Mouse (Mus musculus) megakaryocyte progenitor cell, adult 5-6 weeks (primary cell): ENCODE measurements around the gene Ncor1. TPM values are rescaled to one million over a fixed set of nuclear protein-coding genes. Genes with fewer than 3 reads are reported as not detected.
"Not testable (repeated sequence)": the region's sequence is repeated elsewhere in the genome, so short reads cannot be mapped to it uniquely, and the experiment has no call there.

ENCODE experiments used
- ATAC-seq: replicated peaks from 2 replicates; pipeline ENCODE4 v1.8.0; 2016; ENCODE audit warnings: mild to moderate bottlenecking, moderate TSS enrichment, inconsistent platforms; ENCODE audit not compliant: poor library complexity
- total RNA-seq, 2 experiments: library from RNA; stranded (forward) in 1 of 2; stranded (reverse) in 1 of 2; fragments of 157-497, 149-512 nt in 1 of 2; fragments of 200-1000 nt in 1 of 2; gene quantifications; 2 replicates each; pipeline versions ENCODE4 v1.2.3 to v1.2.4; 2015 to 2017

Gene Ncor1
- total RNA-seq, 2 experiments from 2014 or later, result 211 to 377 TPM

DNA sequence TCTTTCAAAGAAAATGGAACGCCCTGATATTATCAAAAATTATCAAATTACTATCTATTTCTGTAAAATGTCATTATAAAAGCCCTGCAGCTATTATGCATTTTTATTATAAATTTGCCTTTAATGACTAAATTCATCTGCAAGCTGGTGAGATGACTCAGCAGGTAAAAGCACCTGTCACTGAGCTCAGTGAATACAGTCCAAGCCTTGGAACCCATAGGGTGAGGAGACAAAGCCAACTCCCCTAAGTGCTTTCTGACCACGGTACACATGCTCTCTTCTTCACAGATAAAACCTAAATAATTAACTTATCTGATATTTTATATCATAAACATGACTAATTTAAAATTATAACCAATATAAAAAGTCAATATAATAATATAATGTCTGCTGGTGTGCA, 86.6 kb downstream of the Ncor1 start:
- ATAC-seq, result no peak

DNA sequence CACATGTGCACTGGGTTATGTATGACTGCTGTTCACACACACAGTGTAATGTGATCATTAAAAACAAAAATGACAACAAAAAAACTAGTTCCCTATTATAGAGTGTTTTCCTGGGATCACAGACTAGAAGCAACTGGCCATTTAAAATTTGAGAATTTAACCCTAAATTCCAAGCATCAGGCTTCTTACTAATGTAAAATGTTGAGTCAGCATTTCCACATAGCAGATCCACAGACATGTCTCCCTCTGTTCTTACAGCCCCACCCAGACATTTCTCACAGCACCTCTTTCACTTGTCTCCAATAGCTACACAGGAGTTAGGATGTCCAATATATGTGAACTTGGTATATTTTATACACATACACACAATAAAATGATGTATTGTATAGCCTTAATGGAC, 88.4 kb downstream of the Ncor1 start:
- no peak for ATAC-seq

DNA sequence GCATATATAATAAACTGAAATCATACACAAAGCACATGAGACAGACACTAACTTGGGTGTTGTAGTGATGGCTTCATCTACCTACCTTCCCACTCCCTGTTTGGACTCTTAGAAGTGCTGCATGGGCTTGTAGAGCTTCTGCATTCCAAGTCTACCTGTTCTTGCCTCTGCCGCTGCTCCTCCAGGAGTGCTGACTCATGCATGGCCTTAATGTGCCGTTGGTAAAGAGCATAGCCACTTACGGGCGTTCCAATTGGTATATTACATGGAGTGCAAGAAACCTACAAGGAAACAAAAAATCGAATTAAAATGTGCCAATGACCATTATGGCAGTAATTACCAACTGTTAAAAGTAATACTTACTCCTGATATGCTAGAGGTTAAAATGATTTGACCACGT, 91.5 kb downstream of the Ncor1 start:
- ATAC-seq, result no peak

DNA sequence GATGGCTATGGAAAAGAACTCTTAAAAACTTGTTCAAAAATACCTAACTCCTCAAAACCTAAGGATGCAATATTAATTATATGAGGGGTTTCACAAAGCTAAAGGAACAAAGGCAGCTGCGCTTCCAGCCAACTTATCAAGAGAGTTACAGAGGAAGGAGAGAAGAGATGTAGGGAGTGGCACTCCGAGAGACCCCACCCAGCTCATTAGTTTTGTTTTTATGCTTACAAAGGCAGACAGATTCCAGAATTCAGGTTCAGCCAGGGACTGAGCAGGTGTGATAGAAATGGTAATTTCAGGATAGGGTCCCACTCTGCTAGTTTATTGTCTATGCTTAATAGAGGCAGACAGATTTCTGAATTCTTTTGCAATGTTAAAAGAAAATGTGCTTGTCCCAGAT, 103.1 kb downstream of the Ncor1 start:
- ATAC-seq, result no peak

DNA sequence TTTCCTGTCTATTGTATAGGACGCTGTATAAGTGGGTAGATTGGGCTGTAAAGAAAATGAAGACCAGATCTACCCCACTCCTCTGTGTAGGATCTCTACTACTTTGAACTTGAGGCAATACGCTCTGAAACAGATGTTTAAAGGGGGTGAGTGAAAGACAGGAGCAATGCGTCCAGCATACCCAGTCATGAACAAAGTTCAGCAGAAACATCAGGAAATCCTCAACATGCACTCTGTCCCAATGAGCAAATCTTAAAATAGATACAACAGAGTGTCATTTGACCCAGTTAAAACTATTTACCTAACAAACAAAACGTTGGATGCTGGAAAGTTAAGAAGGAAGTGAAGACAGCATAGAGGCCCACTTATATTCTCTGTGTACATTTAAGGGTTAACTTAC, 106.4 kb downstream of the Ncor1 start:
- ATAC-seq, result no peak

DNA sequence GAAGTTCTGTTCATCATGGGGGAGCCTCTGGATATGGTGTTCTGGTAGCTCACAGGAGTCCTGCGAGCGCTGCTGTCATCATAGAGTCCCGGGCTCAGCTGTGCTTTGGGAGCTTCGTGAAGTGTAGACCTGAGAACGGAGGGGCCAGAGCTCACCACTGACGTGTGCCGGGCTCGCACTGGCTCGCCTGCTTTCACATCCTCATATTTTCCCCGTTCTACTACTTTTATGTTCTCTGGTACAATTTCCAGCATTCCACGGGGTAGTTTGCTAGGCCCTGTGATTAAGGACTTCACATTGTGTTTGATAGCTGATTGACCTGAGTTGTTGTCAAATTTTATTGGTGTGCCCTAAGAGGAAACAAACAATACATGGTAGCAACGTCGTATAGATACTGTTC, 115.3 kb downstream of the Ncor1 start:
- ATAC-seq, result no peak

DNA sequence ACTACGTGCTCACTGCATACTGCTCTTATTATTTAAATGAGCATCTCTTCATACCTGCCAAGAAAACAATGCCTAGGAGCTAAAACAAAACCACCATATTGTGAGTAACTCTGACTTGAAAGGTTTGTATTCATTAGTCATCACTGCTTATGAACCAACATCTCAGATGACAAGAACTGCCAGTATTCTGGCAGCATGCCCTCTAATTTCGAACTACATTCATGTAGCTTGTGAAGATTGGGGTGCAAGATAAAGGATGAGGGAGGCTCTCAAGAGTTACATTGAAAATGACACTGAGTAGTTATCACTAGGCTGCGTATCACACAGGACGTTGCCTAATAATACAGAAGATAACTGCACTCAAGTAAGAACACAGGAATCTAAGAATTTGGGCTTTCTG, 126.1 kb downstream of the Ncor1 start:
- 0 out of 2 replicates have a peak, but pooled peaks have one; percentile 23 for ATAC-seq

DNA sequence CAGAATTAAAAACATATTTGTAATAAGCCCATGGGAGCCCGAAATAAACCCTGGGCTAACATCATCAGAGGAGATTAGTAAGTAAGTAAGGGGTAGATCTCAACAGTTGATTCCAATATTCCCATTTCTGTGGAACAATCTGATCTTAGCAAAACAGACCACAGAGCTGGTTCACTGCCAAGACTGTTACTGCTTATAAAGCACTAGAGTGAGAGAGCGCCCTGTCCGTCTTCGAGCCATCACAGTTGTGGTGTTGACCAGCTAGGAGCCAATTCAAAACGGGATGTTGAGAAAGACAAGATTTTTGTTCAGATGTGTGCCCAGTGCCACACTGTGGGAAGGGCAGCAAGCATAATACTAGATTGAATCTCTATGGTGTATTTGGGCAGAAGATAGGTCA, 127.2 kb downstream of the Ncor1 start:
- ATAC-seq, result no peak

DNA sequence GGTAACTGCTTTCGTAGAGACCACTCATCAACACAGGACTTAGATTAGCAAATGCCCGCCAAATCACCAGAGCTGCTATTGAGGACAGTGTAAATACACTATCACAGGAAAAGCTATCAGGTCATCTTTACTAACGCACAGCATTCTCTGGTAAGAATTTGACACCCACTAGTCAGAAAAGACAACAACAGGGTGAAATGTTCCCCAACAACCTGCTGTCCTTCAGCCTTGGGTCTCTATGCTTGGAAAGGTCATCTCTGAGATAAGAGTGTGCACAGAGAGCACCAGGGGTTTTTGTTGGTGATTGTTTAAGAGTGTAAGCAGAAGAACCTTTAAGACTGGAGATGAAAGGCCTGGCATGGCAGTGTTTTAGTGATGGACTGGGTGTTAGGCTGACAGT, 134.7 kb downstream of the Ncor1 start:
- no peak for ATAC-seq

DNA sequence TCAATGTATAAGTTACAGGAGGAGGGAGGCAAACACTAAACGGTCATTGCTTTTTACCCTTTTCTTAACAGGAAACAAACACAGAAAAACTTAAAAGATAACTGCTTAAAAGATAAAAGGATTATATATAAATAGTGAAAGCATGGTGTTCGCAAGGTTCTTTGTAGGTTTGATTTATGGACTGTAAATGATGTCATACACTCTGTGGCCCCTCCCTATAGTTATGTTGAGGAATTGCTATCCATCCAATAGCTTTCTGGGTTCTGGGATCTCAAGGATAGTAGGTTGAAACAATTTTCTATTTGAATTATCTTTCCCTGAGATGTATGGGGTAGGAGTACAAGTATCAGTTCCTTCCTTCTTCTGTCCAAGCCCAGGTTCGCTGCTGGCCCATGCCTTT, 138.2 kb downstream of the Ncor1 start:
- ATAC-seq, result no peak

DNA sequence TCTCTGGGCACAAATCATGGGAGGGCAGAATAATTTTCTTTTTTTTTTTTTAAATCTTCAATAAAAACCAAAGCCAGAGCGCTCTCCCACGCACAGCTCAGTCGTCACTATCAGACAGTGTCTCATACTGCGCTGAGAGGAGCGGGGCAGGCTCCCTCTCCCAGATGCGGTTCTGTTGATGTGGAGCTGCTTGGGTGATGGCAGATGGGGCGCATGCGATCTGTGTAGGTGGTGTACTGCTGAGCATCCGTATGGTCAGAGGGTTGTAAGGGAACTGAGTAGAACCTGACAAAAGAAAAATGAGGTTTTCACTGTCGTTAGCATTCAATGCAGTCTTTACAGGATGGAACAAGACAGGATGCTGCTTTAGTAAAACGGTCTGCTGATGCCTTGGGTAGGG, 140.6 kb downstream of the Ncor1 start:
- no peak for ATAC-seq

DNA sequence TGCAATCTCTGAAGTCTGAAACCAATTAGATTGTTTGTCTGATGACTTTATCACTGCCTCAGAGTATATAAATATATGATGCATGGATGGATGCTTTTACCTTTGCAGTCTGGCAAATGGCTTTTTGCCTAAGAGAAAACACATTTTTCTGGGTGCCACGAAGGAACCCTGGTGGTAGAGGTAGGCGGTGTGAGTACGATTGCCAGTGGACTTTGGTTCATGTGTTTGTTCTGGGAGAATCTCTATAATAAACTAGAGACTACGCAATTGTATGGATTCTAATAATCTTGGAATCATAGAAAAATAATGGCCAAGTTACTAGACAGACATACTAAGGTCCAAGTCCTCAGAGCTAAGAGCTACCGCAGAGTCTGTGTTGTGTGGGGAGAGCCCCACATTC, 143.4 kb downstream of the Ncor1 start:
- ATAC-seq, result no peak

DNA sequence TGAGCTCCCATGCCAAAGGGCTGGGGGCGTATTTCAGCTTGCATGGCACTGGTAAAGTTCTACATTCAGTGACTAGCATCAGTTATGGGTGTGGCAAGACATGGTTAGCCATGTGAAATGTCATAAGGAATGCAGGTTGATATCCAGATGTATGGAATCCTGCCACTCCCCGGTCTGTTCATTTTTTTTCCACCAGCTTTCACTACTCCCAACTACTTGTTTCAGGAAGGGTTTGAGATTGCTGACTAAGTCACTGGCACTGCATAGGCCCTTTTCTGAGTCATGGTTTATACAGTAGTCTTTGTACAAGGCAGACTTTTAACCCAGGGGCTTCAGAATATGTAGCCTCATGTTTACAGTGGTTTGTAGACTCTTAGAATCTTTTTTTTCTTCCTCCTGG, 149.0 kb downstream of the Ncor1 start:
- no peak for ATAC-seq

DNA sequence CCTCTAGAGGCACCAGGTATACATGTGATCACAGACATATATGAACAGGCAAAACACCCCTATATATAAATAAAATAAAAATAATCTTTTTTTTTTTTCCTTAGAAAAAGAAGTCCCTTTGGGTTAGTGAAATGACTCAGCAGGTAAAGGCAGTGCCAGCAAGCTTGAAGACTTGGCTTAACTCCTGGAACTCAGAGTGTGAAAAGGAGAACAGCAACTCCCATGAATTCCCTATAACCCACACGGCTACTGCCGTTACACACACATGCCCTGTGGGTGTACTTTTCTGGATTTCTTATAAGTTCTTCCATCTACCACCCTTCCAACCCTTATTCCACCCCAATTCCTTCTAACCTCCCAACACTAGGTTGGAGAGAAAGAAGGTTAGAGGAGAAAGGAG, 152.5 kb downstream of the Ncor1 start:
- ATAC-seq, result no peak

DNA sequence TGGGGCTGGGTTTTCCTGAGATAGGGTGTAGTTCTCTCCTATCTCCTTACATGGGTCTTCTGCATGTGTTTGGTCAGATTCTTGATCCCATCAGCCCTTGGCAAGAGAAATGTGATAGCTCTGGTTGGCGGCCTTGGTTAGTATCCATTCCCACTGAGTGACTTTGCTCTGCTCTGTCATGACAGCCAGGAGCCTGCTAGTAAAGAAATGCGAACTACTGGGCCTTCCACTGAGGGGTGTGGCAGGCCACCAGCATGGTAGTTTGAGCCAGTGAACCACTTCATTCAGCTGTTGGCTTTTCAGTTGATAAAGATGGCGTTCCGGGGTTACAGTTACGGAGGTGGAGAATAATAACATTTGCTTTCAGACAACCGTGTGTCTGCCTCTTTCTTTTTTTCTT, 159.5 kb downstream of the Ncor1 start:
- no peak for ATAC-seq

DNA sequence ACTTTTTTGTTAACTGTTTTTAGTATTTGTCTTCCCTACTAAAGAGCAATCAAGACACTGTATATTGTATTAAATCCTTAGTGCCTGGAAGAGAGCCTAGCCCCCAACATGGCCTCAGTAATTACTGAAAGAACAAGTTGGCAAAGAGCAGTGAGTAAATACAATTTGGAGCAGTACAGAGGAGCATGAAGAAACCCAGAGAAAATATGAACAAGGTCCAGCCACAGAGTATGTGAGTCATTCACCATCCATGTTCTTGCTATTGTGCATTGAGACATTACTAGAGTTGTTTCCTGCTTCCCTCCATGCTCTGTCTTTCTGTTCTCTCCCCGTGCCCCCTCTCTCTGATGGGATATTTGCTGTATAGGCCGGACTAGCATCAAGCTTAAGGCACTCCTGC, 164.2 kb downstream of the Ncor1 start:
- no peak for ATAC-seq

DNA sequence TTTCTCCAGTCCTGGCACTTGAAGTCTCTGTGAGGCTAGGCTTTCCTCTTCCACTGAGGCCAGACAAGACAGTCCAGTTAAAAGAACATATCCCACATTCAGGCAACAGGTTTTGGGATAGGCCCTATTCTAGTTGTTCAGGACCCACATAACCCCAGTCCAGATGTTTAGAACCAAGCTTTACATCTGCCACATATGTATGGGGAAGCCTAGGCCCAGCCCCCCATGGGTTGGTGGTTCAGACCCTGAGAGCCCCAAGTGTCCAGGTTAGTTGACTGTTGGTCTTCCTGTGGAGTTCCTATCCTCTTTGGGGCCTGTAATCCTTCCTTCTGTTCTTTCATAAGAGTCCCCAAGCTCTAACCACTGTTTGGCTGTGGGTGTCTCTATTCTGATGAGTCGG, 170.6 kb downstream of the Ncor1 start:
- no peak for ATAC-seq

DNA sequence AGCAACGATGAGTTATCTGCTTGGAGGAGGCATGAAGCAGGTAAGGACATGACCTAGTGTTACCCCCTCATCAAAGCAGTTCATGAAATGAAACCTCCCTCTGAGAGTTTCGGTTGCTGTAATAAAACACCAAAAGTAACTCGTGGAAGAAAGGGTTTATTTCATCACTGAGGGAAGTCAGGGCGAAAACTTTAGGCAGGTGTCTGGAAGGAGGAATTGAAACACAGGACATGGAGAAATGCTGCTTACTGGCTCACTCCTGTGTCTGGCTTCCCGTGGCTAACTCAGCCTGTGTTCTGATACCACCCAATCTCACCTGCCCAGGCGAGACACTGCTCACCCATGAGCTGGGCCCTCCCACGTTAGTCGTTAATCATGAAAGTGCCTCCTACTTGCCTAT, 173.3 kb downstream of the Ncor1 start:
- ATAC-seq, result no peak

DNA sequence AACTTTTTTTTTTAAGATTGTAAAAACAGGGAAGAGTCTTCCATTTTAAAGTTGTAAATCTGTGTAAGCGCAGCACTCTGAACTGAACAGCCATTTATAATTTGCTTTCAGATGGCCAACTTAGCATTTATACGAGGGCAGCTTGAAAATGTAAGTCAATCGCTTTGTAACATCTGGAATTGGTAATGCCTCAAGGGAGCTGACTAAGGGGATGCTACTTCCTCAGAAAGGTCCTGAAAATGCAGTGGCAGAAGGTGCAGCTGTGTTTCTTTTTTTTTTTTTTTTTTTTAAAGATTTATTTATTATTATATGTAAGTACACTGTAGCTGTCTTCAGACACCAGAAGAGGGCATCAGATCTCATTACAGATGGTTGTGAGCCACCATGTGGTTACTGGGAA, 174.3 kb downstream of the Ncor1 start:
- ATAC-seq, result not testable (repeated sequence)

DNA sequence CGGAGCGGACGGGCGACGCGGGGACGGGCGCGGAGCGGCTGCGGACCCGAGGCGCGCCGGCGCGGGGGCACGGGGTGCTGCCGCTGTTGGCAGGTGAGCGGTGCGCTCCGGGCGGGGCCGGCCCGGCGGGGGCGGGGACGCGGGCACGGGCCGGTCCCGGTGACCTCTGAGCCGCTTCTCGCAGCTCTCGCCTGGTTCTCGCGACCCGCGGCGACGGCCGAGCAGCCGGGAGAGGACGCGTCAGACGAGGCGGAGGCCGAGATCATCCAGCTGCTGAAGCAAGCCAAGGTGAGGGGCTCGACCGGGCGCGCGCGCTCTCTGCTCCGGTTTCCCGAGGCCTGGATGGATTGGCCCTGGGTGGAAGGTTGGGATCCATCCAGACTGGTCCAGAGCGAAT, 176.7 kb downstream of the Ncor1 start:
- peak; percentile 24 for ATAC-seq

DNA sequence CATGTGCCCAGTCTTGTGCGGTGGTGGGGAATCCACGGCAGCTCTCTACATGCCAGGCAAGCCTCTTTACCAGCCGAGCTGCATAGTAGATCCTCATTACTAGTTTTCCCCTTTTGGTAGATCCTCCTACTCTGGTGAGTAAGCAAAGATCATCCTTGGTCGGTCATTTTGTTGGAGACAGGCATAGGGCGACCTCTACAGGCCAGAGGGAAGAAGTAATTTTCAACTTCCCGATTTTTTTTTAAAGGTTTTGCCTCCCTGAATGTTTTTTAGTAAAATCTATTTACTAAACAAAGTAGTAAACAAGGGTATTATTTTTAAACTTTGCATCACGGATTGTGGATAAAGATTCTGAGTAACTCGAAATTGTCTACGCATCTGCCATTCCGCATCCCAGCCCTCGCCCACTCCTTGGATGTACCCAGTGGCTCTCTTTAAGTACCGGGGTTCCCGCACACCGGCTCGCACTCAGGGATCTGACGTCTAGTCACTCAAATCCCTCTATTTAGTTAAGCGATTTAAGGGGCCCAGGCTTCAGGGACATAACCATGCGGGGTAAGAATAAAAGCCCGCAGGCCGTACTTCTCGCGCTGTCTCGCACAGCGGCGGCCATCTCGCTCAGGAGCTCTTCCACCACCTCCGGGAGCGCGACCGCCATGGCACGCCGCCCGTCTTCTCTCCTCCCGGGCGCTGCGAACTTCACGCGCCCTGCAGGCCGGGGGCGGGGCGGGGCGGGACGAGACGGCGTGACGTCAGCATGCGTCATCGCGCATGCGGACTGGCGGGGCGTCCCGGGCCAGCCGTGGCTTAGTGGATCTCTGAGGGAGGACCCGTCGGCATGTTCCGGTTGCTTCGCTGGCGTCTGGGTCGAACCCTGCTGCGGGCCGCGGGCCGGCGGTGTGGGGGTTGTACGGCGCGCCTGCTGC, 177.4 kb downstream of the Ncor1 start, which contains the start of the genes Zswim7 and Ttc19:
Gene Zswim7, minus strand, starts transcription at position 701 of the 926 bp plus-strand sequence.
Gene Ttc19, plus strand, starts transcription at position 799 of the 926 bp plus-strand sequence.
- ATAC-seq, result peak; percentile 72

DNA sequence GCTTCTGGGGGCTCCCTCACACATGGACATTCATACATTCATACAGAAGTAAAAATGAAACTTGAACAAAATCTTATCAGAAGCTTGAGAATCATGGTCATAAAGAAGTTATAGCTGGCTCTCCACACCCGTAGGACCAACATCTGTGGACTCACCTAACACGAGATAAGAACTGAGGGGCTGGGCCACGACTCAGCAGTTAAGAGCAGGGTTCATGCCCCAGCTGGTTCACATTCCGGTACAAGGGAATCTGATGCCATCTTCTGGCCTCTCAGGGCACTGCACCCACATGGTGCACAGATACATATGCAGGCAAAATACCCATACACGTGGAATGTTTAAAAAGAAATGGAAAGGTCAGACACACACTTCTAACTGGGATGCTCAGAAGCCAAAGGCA, 180.3 kb downstream of the Ncor1 start:
- peak; percentile 80 for ATAC-seq

DNA sequence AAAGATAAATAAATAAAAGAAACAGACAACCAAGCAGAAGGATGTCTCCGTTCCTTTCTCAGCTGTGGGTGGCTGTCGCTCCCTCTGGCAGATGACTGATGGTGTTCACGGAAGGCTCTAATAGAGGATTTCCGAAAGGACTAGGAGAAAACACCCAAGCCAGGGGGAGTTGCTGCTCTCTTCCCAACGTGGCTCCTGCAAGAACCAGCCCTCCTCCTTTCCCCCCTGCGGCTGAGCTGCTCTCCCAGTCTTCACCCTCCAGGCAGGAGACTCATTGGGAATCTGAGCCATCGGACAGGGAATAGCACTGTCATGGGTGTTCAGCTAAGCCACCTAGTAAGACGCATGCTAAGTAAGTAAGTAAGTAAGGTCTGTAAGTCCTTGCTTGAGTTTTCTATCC, 181.3 kb downstream of the Ncor1 start:
- no peak for ATAC-seq
